Mouse (Mus musculus): ENCODE results near the gene Gtpbp1.

DNA sequence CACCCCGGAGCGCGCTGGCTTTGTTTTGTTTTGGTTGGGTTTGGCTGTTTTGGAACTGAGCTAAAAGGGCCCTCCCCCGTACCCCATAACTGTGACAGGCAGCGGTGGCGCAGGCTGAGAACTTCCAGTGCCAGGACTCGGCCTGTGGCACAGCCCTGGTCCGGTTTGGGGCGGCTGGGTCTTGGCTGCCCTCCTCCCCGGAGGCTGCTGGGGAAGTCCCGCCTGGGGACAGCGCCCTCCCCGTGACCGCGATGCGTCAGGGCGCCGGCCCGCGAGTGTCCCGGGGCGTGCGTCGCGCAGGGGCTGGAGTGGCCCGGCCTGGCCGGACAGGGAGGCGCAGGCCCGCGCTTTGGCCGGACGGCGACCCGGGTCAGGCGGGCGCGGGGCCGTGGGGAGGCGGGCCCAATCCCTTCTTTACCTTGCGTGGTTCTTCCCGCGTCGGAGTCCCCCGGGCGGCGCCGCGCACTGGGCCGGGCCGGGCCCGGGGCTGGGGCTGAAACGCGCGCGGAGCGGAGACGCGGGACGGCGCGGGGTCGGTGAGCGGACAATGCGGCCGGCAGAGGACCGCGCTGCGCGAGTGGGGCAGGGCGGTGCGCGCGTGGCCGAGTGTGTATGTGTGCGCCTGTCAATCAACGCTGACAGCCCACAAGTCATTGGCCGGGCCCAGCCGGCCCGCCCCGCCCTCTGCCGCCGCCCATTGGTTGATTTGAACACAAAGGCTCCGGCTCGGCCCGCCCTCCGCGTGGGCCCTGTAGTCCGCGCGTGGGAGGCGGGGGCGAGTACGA, 51.5 kb downstream of the Gtpbp1 start, which contains the start of gene Sun2:
- TF ChIP-seq POLR2A (IDR thresholded peaks at IDR 0.05; ENCODE audit: insufficient read depth, low read depth, low read length) (peak; percentile 59), CTCF (IDR thresholded peaks at IDR 0.05; ENCODE audit: insufficient read depth, low read depth, low read length) (no peak)
